ENCODE assay signal across 25 mouse cellular contexts in genomic region chr3:149845826-149846486, GRCm38 (mm10).
A peak's percentile ranks its signal among the peaks of the same experiment; 100 is the strongest.
DNase-seq lines count a peak whose midpoint lies in the region; ATAC-seq lines count a peak whose summit lies in the region.
"Had no signal": no experiment of that assay in that cellular context is flagged by ENCODE, and none has a peak within 500 bp of the region (broad histone marks: within the 10 kb centered on the region; RNA-seq: fewer than 3 reads in every experiment).

No protein-coding gene starts in this region.

- WGBS in limb, embryonic 12.5 days = 26% methylated on average over 3 of the region's 3 CpGs
- 48% methylated on average over 3 of the region's 3 CpGs for WGBS in limb, embryonic 10.5 days
- WGBS in embryonic facial prominence, embryonic 12.5 days = 33% methylated on average over 3 of the region's 3 CpGs
- 31% methylated on average over 3 of the region's 3 CpGs for WGBS in embryonic facial prominence, embryonic 14.5 days

- H3K9ac ChIP-seq in limb, embryonic 12.5 days (replicated peaks) = no peak overlapping the region
- H3K9ac ChIP-seq in embryonic facial prominence, embryonic 12.5 days = no peak overlapping the region
- no peak overlapping the region for H3K9ac ChIP-seq in embryonic facial prominence, embryonic 14.5 days (ENCODE audit: low read depth, low read length)
- H3K9ac ChIP-seq: hindbrain, embryonic 12.5 days; intestine, embryonic 15.5 days; liver, embryonic 14.5 days; neural tube, embryonic 13.5 days had no signal

- H3K9me3 ChIP-seq in limb, embryonic 12.5 days = no peaks in the 10 kb centered on the region
- no peaks in the 10 kb centered on the region for H3K9me3 ChIP-seq in limb, embryonic 10.5 days (replicated peaks)
- H3K9me3 ChIP-seq in embryonic facial prominence, embryonic 12.5 days = no peaks in the 10 kb centered on the region
- H3K9me3 ChIP-seq in embryonic facial prominence, embryonic 14.5 days (ENCODE audit: control insufficient read depth, low read length) = no peaks in the 10 kb centered on the region
- H3K9me3 ChIP-seq: heart, embryonic 15.5 days; hindbrain, embryonic 12.5 days; intestine, embryonic 15.5 days; midbrain, embryonic 13.5 days; neural tube, embryonic 13.5 days had no signal

- no peak for DNase-seq in limb, embryonic 10.5 days (ENCODE audit: low spot score)
- peak; percentile 34 for DNase-seq in embryonic facial prominence, embryonic 14.5 days (ENCODE audit: low spot score)
- DNase-seq in urinary bladder, postnatal 14 days (ENCODE audit: low spot score) = no peak
- no peak for DNase-seq in kidney, adult 8-10 months
- DNase-seq: adrenal gland, postnatal 25 days; B cell, adult 2 months; gastrocnemius, postnatal 25 days; heart, adult 2 months; heart, postnatal 36 days; kidney, adult 9 months; layer of hippocampus, adult 9-11 months; lung, adult 2 months; lung, postnatal 14 days; thymus, postnatal 14 days had no signal

- peaks cover 28% of the 10 kb centered on the region for H3K4me1 ChIP-seq in limb, embryonic 12.5 days (replicated peaks)
- H3K4me1 ChIP-seq in limb, embryonic 10.5 days = peaks cover 60% of the 10 kb centered on the region
- H3K4me1 ChIP-seq in embryonic facial prominence, embryonic 12.5 days = peaks cover 16% of the 10 kb centered on the region; the same call in 1 of the 2 replicates
- H3K4me1 ChIP-seq in embryonic facial prominence, embryonic 14.5 days (ENCODE audit: control insufficient read depth, insufficient read depth, low read length) = peaks cover 28% of the 10 kb centered on the region
- H3K4me1 ChIP-seq: megakaryocyte, embryonic 14.5 days had no signal

- H3K27ac ChIP-seq in limb, embryonic 12.5 days = no peak overlapping the region
- no peak overlapping the region; the same call in 1 of the 2 replicates for H3K27ac ChIP-seq in limb, embryonic 10.5 days
- H3K27ac ChIP-seq in embryonic facial prominence, embryonic 12.5 days = no peak overlapping the region
- H3K27ac ChIP-seq in embryonic facial prominence, embryonic 14.5 days (replicated peaks; ENCODE audit: low read depth, low read length) = no peak overlapping the region
- H3K27ac ChIP-seq: heart, adult 2 months; heart, embryonic 15.5 days; hindbrain, embryonic 12.5 days; hindbrain, postnatal 0 days; intestine, embryonic 15.5 days; liver, embryonic 14.5 days; midbrain, embryonic 13.5 days; neural tube, embryonic 13.5 days had no signal

- peaks cover 9% of the 10 kb centered on the region for H3K27me3 ChIP-seq in limb, embryonic 12.5 days
- H3K27me3 ChIP-seq in limb, embryonic 10.5 days (ENCODE audit: low read depth, poor library complexity, severe bottlenecking) = no peaks in the 10 kb centered on the region
- no peaks in the 10 kb centered on the region for H3K27me3 ChIP-seq in embryonic facial prominence, embryonic 12.5 days
- 0 out of 2 replicates have a peak, but pooled peaks cover 4% of the 10 kb centered on the region for H3K27me3 ChIP-seq in embryonic facial prominence, embryonic 14.5 days (replicated peaks; ENCODE audit: control insufficient read depth, insufficient read depth, low read length)
- H3K27me3 ChIP-seq: heart, embryonic 15.5 days; intestine, embryonic 15.5 days; megakaryocyte, embryonic 14.5 days had no signal

- peak overlapping the region; percentile 56; the same call in 1 of the 2 replicates for H3K4me2 ChIP-seq in limb, embryonic 12.5 days
- peak overlapping the region; percentile 45; the same call in 1 of the 2 replicates for H3K4me2 ChIP-seq in embryonic facial prominence, embryonic 12.5 days (replicated peaks)
- H3K4me2 ChIP-seq in embryonic facial prominence, embryonic 14.5 days (ENCODE audit: low read depth, low read length) = peak overlapping the region; percentile 54

- ATAC-seq in limb, embryonic 12.5 days (ENCODE audit: insufficient number of reproducible peaks, insufficient read depth, low FRiP score, low TSS enrichment, low read depth) = no peak
- no peak for ATAC-seq in embryonic facial prominence, embryonic 12.5 days (ENCODE audit: insufficient number of reproducible peaks, insufficient read depth, low FRiP score, low TSS enrichment)
- no peak for ATAC-seq in embryonic facial prominence, embryonic 14.5 days (ENCODE audit: low read depth)
- ATAC-seq in megakaryocyte progenitor cell, adult 5-6 weeks (replicated peaks; ENCODE audit: poor library complexity) = peak; percentile 72

- no peak overlapping the region for H3K4me3 ChIP-seq in limb, embryonic 12.5 days (replicated peaks)
- no peak overlapping the region for H3K4me3 ChIP-seq in limb, embryonic 10.5 days
- H3K4me3 ChIP-seq in embryonic facial prominence, embryonic 12.5 days = no peak overlapping the region
- H3K4me3 ChIP-seq in embryonic facial prominence, embryonic 14.5 days (ENCODE audit: low read depth, low read length) = no peak overlapping the region
- H3K4me3 ChIP-seq: heart, adult 2 months; hindbrain, embryonic 12.5 days; intestine, embryonic 15.5 days; megakaryocyte, embryonic 14.5 days had no signal

- H3K36me3 ChIP-seq in limb, embryonic 12.5 days = no peaks in the 10 kb centered on the region
- H3K36me3 ChIP-seq in limb, embryonic 10.5 days = no peaks in the 10 kb centered on the region
- no peaks in the 10 kb centered on the region for H3K36me3 ChIP-seq in embryonic facial prominence, embryonic 12.5 days
- no peaks in the 10 kb centered on the region for H3K36me3 ChIP-seq in embryonic facial prominence, embryonic 14.5 days (ENCODE audit: control insufficient read depth, insufficient read depth, low read length)
- H3K36me3 ChIP-seq: heart, embryonic 15.5 days; hindbrain, embryonic 12.5 days; intestine, embryonic 15.5 days; midbrain, embryonic 13.5 days; neural tube, embryonic 13.5 days had no signal
